Mouse (Mus musculus) kidney, adult 2 months (tissue): Measurements from ENCODE around the gene Tmem231. TPM values are rescaled to one million over a fixed set of nuclear protein-coding genes. Genes with fewer than 3 reads are reported as not detected.
A peak's percentile ranks its signal among the peaks of the same experiment; 100 is the strongest.

Experiments
- DNase-seq: peaks from one replicate; pipeline ENCODE4 v3.0.0; 2021
- H3K27ac ChIP-seq: fragments of 200-500 bp; 2 replicates; pipeline ENCODE4 v1.5.1; 2012; ENCODE audit warnings: low read depth, low read length, control low read depth, inconsistent platforms; ENCODE audit not compliant: insufficient read depth
- H3K27me3 ChIP-seq: fragments of 200-500 bp; replicated peaks from 2 replicates; pipeline ENCODE4 v1.6.1; 2012; ENCODE audit warnings: mild to moderate bottlenecking, moderate library complexity, low read length, inconsistent platforms; ENCODE audit not compliant: control insufficient read depth, insufficient read depth
- H3K36me3 ChIP-seq: fragments of 200-500 bp; 2 replicates; pipeline ENCODE4 v1.6.1; 2012; ENCODE audit warnings: mild to moderate bottlenecking, moderate library complexity, low read length, inconsistent platforms; ENCODE audit not compliant: control insufficient read depth, insufficient read depth
- H3K4me1 ChIP-seq: fragments of 200-500 bp; 2 replicates; pipeline ENCODE4 v1.6.1; 2011; ENCODE audit warnings: low read length; ENCODE audit not compliant: control insufficient read depth, insufficient read depth
- H3K4me3 ChIP-seq: fragments of 200-500 bp; 2 replicates; pipeline ENCODE4 v1.5.1; 2011; ENCODE audit warnings: mild to moderate bottlenecking, low read depth, low read length, control low read depth; ENCODE audit not compliant: insufficient read depth
- CTCF ChIP-seq: fragments of 200-500 bp; conservative IDR thresholded peaks from 2 replicates; pipeline ENCODE4 v1.5.1; 2011; ENCODE audit warnings: low read depth, mild to moderate bottlenecking, control low read depth, low read length, moderate library complexity, mixed read lengths; ENCODE audit not compliant: insufficient read depth, insufficient read length
- POLR2A ChIP-seq: fragments of 200-500 bp; IDR thresholded peaks from one replicate; pipeline ENCODE4 v1.6.1; 2011; ENCODE audit warnings: low read depth, low read length, control low read depth
- WGBS: fragments of 180-500 bp; shearing (Covaris S2); methylation state at CpG from one replicate; pipeline ENCODE4 v1.1.7; 2018; 5-methylcytosine and 5-hydroxymethylcytosine counted together
- polyA plus RNA-seq: library from polyadenylated mRNA; depleted of rRNA; stranded (reverse); fragments of >200 nt; gene quantifications from 2 replicates; pipeline ENCODE4 v1.2.3, GENCODE M21; 2012

Gene Tmem231
- polyA plus RNA-seq, 1 experiment = 11.2 TPM

GRCm38 (mm10) chr8:111887479-111887878 is 46.2 kb downstream of the Tmem231 start:
- Histone ChIP-seq H3K36me3 (no peaks in the 10 kb centered on the region), H3K27ac (no peak overlapping the region), H3K4me3 (no peak overlapping the region), H3K4me1 (no peaks in the 10 kb centered on the region), H3K27me3 (no peaks in the 10 kb centered on the region)
- TF ChIP-seq CTCF = no peak
- TF ChIP-seq POLR2A = no peak
- WGBS = 80% methylated on average over 1 of the region's 1 CpGs
- no peak for DNase-seq

DNA sequence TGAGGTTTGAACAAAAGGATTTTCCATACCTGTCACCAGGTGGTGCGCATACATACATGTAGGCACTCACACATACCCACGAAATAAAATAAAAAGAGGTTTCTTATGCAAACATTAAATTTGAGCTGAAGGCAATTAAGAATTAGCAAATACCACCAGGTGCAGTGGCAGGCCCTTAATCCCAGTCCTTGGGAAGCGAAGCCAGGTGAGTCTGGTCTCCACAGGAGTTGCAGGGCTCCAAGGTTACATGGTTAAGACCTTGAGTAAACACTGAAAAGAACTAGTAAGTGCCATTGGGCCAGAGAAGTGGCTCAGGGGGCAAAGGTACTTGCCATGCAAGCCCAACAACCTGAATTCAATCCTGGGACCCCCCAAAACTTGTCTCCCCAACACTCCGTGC is 50.1 kb downstream of the Tmem231 start:
- H3K27ac ChIP-seq = no peak overlapping the region
- no peaks in the 10 kb centered on the region for H3K36me3 ChIP-seq
- no peaks in the 10 kb centered on the region for H3K27me3 ChIP-seq
- H3K4me3 ChIP-seq = no peak overlapping the region
- 92% methylated on average over 4 of the region's 4 CpGs for WGBS
- DNase-seq = no peak
- TF ChIP-seq POLR2A = no peak
- TF ChIP-seq CTCF = no peak
- H3K4me1 ChIP-seq = no peaks in the 10 kb centered on the region

GRCm38 (mm10) chr8:111881591-111881990 is 52.1 kb downstream of the Tmem231 start:
- H3K4me1 ChIP-seq = no peaks in the 10 kb centered on the region
- H3K27me3 ChIP-seq = no peaks in the 10 kb centered on the region
- H3K36me3 ChIP-seq = no peaks in the 10 kb centered on the region
- no peak overlapping the region for H3K27ac ChIP-seq
- no peak overlapping the region for H3K4me3 ChIP-seq
- TF ChIP-seq CTCF (peak; percentile 91), POLR2A (no peak)
- DNase-seq = peak; percentile 50
- 0% methylated on average over 2 of the region's 2 CpGs for WGBS

- no peak for TF ChIP-seq CTCF
- TF ChIP-seq POLR2A = no peak
- no peaks in the 10 kb centered on the region for H3K27me3 ChIP-seq
- H3K36me3 ChIP-seq = no peaks in the 10 kb centered on the region
- no peak overlapping the region for H3K4me3 ChIP-seq
- H3K27ac ChIP-seq = no peak overlapping the region
- no peak for DNase-seq
- no peaks in the 10 kb centered on the region; the same call in 1 of the 2 replicates for H3K4me1 ChIP-seq
- 74% methylated on average over 9 of the region's 9 CpGs for WGBS
Measured at GRCm38 (mm10) chr8:111877711-111878110, 56.0 kb downstream of the Tmem231 start.

DNA sequence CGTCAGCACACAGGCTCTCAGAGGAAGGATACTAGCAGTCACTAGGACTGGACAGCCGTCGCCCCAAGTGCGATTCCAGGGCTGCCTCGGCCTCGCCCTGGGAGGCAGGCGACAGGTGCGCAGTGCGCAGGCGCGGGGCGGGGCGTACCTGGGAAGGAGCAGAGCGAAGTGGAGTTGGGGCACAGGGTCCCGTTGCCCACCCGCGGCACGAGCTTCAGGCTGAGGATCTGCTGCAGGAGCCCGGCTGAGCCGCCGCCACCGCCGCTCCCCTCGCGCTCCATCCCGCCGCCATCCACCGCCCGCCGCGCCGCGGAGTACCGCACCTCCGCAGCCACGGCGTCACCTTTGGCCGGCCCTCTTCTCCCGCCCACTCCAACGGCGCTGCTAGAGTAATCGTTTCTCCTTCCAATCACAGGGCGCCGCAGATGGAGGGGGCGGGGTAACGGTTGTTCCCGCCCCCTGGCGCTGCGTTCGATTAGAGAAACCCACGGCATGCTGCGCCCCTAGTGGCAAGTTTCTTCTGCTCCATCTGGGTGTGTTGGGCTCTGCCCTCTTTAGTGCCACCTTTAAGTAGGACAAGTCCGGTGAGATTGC is 57.2 kb downstream of the Tmem231 start, which contains the start of gene Tmem170:
Gene Tmem170, minus strand, starts transcription at position 396 of the 594 bp plus-strand sequence.
- Histone ChIP-seq H3K36me3 (no peaks in the 10 kb centered on the region), H3K27me3 (no peaks in the 10 kb centered on the region), H3K4me1 (no peaks in the 10 kb centered on the region; the same call in 1 of the 2 replicates), H3K27ac (peak within 1 kb of the TSS; percentile 72), H3K4me3 (peak within 1 kb of the TSS; percentile 67)
- under 1% methylated on average over 53 of the region's 53 CpGs for WGBS
- TF ChIP-seq POLR2A (peak; percentile 69), CTCF (peak; percentile 90)
- peak; percentile 99 for DNase-seq

GRCm38 (mm10) chr8:111875758-111876157 is 57.9 kb downstream of the Tmem231 start:
- TF ChIP-seq CTCF (no peak), POLR2A (no peak)
- Histone ChIP-seq H3K36me3 (no peaks in the 10 kb centered on the region), H3K4me3 (peak overlapping the region; percentile 67), H3K27ac (peak overlapping the region; percentile 72; the same call in 1 of the 2 replicates), H3K27me3 (no peaks in the 10 kb centered on the region), H3K4me1 (no peaks in the 10 kb centered on the region; the same call in 1 of the 2 replicates)
- 3% methylated on average over 9 of the region's 9 CpGs for WGBS
- peak; percentile 37 for DNase-seq

- H3K27ac ChIP-seq = no peak overlapping the region
- no peak for DNase-seq
- H3K4me1 ChIP-seq = no peaks in the 10 kb centered on the region; the same call in 1 of the 2 replicates
- no peaks in the 10 kb centered on the region for H3K36me3 ChIP-seq
- WGBS = 76% methylated on average over 3 of the region's 3 CpGs
- H3K27me3 ChIP-seq = no peaks in the 10 kb centered on the region
- H3K4me3 ChIP-seq = no peak overlapping the region
- TF ChIP-seq CTCF (no peak), POLR2A (no peak)
Measured at GRCm38 (mm10) chr8:111871278-111871677, 62.4 kb downstream of the Tmem231 start.
